Mouse (Mus musculus) heart, adult 2 months (tissue): ENCODE measurements around the gene Tmem222. TPM values are rescaled to one million over a fixed set of nuclear protein-coding genes. Genes with fewer than 3 reads are reported as not detected.

Source experiments
- DNase-seq, 2 experiments: peaks; one replicate each; pipeline ENCODE4 v3.0.0; 2021
- H3K27ac ChIP-seq: fragments of 200-600 bp; 2 replicates; pipeline ENCODE4 v1.8.1; 2022
- H3K27me3 ChIP-seq: fragments of 200-500 bp; 2 replicates; pipeline ENCODE4 v1.6.1; 2012; ENCODE audit warnings: mild to moderate bottlenecking, low read length, inconsistent platforms, mixed read lengths; ENCODE audit not compliant: control insufficient read depth, insufficient read depth
- H3K36me3 ChIP-seq: fragments of 200-500 bp; 2 replicates; pipeline ENCODE4 v1.6.1; 2012; ENCODE audit warnings: low read length, inconsistent platforms; ENCODE audit not compliant: control insufficient read depth, insufficient read depth
- H3K4me1 ChIP-seq: fragments of 200-500 bp; 2 replicates; pipeline ENCODE4 v1.6.1; 2011; ENCODE audit warnings: low read length; ENCODE audit not compliant: control insufficient read depth, insufficient read depth
- H3K4me3 ChIP-seq: fragments of 200-600 bp; 2 replicates; pipeline ENCODE4 v1.8.1; 2022
- H3K79me2 ChIP-seq: fragments of 200-500 bp; replicated peaks from 2 replicates; pipeline ENCODE4 v1.6.1; 2012; ENCODE audit warnings: mild to moderate bottlenecking, inconsistent platforms, low read length, moderate library complexity, mixed read lengths; ENCODE audit not compliant: control insufficient read depth, insufficient read depth
- H3K9ac ChIP-seq: fragments of 200-500 bp; 2 replicates; pipeline ENCODE4 v1.6.1; 2012; ENCODE audit warnings: low read depth, mild to moderate bottlenecking, control low read depth, inconsistent platforms, low read length, mixed read lengths
- CTCF ChIP-seq: fragments of 200-600 bp; IDR thresholded peaks from 2 replicates; pipeline ENCODE4 v1.8.1; 2022; ENCODE audit warnings: antibody characterized with exemption, mild to moderate bottlenecking, moderate library complexity
- EP300 ChIP-seq: fragments of 200-500 bp; IDR thresholded peaks from 2 replicates; pipeline ENCODE4 v1.6.1; 2011; ENCODE audit warnings: low read depth, low read length, control low read depth; ENCODE audit not compliant: insufficient read depth
- POLR2A ChIP-seq: fragments of 200-500 bp; IDR thresholded peaks from 2 replicates; pipeline ENCODE4 v1.6.1; 2011; ENCODE audit warnings: mild to moderate bottlenecking, low read depth, low read length, control low read depth; ENCODE audit not compliant: insufficient read depth
- WGBS: fragments of 180-500 bp; shearing (Covaris S2); methylation state at CpG from one replicate; pipeline ENCODE4 v1.1.7; 2018; 5-methylcytosine and 5-hydroxymethylcytosine counted together
- intact Hi-C: fragments of 180-260 bp; cut with DNase I; formaldehyde crosslinking; loops from one replicate; pipeline ENCODE4 v1.15.1; 2025
- polyA plus RNA-seq: library from polyadenylated mRNA; depleted of rRNA; stranded (reverse); fragments of >200 nt; gene quantifications from 2 replicates; pipeline ENCODE4 v1.2.3, GENCODE M21; 2012
- total RNA-seq, 2 experiments: library from RNA; stranded (reverse); gene quantifications; 2 replicates each; pipeline ENCODE4 v1.2.3; 2021

The Tmem222 gene
- total and polyA plus RNA-seq, 3 experiments: 31.9 to 48.3 (median 33.9) TPM

DNA sequence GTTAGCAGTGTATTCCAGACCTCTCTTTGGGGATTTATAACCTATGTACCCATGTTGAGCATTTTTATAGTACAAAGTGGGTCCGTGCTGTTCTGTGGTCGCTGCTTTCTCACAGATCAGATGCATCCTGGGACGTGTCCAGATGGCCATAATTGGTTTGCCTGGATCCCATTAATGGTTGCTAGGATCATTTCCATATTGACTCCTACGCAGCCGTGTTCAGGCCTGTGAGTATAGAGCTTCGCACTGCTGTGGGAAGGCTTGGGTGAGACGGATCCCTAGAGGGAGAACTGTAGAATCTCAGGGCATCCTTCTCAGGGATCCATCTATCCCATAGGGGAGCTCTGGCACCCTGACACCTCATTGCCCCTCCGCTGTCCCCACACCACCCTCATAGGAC, 48.0 kb downstream of the Tmem222 start:
- H3K9ac ChIP-seq: no peak overlapping the region
- intact Hi-C loops: no loop called here
- no peaks in the 10 kb centered on the region for H3K79me2 ChIP-seq
- H3K4me3 ChIP-seq: no peak overlapping the region
- no peaks in the 10 kb centered on the region for H3K36me3 ChIP-seq
- TF ChIP-seq CTCF (no peak), POLR2A (no peak), EP300 (no peak)
- WGBS: 86% methylated on average over 8 of the region's 8 CpGs
- no peaks in the 10 kb centered on the region for H3K4me1 ChIP-seq
- H3K27me3 ChIP-seq: no peaks in the 10 kb centered on the region
- no peak overlapping the region for H3K27ac ChIP-seq
- no peak for DNase-seq

DNA sequence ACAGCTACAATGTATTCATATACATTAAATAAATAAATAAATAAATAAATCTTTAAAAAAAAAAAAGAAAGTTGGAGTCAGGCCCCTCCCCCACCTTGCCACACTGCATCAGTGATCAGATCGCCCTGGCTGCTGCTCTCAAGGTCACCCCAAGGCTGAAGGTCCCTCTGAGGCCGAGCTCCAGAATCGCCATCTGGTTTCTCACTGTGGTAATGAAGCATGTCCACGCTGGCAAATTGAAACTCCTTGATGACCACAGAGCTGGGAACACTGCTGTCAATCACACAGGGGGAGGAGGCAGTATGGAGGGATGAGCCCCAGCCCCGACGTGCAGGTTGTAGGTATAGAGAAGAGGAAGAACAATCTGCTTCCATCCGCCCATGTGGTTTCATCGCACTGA, 50.0 kb downstream of the Tmem222 start:
- Histone ChIP-seq H3K4me3 (no peak overlapping the region), H3K4me1 (no peaks in the 10 kb centered on the region), H3K36me3 (no peaks in the 10 kb centered on the region), H3K27me3 (no peaks in the 10 kb centered on the region), H3K27ac (no peak overlapping the region), H3K79me2 (no peaks in the 10 kb centered on the region), H3K9ac (no peak overlapping the region)
- intact Hi-C loops: no loop called here
- no peak for DNase-seq
- no peak for TF ChIP-seq EP300
- no peak for TF ChIP-seq POLR2A
- TF ChIP-seq CTCF: no peak
- 76% methylated on average over 8 of the region's 8 CpGs for WGBS

DNA sequence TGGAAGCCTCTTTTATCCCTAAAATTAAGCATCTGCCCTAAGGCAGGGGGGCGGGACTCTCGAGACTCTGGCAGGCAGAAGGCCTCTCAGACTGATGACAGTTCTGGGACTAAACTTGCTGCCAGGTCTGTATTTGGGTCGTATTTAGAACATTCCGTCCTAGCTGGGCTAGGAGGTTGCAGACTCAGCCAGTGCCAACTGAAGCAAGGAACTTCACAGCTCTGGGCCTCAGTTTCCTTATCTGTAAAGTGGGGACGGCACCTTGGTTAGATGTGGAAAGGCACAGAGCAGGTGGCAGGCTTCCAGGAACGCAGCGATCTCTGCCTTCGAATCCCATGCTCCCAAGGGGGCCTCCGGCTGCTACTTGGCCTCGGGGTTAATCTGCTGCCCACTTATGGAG, 51.5 kb downstream of the Tmem222 start:
- Histone ChIP-seq H3K27ac (no peak overlapping the region; the same call in 1 of the 2 replicates), H3K27me3 (no peaks in the 10 kb centered on the region), H3K79me2 (no peaks in the 10 kb centered on the region), H3K4me1 (no peaks in the 10 kb centered on the region), H3K9ac (no peak overlapping the region), H3K4me3 (no peak overlapping the region), H3K36me3 (no peaks in the 10 kb centered on the region)
- intact Hi-C loops: no loop called here
- TF ChIP-seq POLR2A (no peak), EP300 (peak; percentile 60; the same call in 1 of the 2 replicates)
- 47% methylated on average over 10 of the region's 10 CpGs for WGBS
- DNase-seq: peak; percentile 49 to 59

DNA sequence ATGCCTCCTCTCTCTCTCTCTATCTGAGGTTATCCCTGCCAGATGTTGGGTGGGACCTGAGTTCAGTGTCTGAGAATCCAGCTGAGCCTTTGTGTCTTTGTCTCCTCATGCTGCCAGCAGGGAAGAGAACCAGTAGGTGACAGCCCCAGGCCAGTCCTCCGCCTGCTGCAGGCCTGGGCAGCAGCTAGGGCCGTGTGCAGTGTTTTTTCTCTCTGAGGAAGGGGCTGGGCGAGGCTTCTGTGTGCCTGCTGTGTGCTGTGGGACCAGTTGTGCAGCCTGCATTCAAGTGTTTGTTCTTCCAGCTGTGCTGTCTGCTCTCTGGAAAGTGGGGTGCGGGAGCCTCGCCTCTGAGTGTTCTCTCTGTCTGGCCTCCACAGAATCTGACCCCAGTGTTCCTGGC, 53.7 kb downstream of the Tmem222 start:
- Histone ChIP-seq H3K4me1 (no peaks in the 10 kb centered on the region), H3K4me3 (no peak overlapping the region), H3K36me3 (no peaks in the 10 kb centered on the region), H3K9ac (no peak overlapping the region), H3K27ac (no peak overlapping the region), H3K79me2 (no peaks in the 10 kb centered on the region), H3K27me3 (no peaks in the 10 kb centered on the region)
- TF ChIP-seq EP300 (no peak), POLR2A (no peak), CTCF (no peak)
- intact Hi-C loops: no loop called here
- WGBS: 81% methylated on average over 5 of the region's 5 CpGs
- no peak for DNase-seq

DNA sequence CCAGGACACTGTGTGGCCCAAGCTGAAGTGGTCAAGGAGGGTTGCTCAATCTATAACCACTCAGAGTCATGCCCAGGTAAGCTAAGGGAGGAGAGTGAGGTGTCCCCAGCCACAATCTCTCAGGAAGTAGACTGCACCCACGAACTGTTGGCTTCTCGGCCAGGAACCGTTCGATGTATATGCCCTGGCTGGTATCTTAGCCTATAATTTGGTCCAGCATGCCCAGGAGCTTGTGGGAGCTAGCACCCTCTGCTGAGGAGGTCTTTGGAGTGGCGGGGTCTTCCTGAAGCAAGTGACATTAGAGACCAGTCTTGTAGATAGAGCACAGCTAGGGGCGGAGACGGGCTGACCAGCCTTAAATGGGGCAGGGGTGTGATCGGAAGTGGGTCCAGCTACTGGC, 55.9 kb downstream of the Tmem222 start:
- Histone ChIP-seq H3K27ac (no peak overlapping the region), H3K4me1 (no peaks in the 10 kb centered on the region; the same call in 1 of the 2 replicates), H3K9ac (no peak overlapping the region), H3K4me3 (no peak overlapping the region), H3K27me3 (no peaks in the 10 kb centered on the region), H3K36me3 (no peaks in the 10 kb centered on the region), H3K79me2 (no peaks in the 10 kb centered on the region)
- TF ChIP-seq POLR2A: no peak
- 87% methylated on average over 8 of the region's 8 CpGs for WGBS
- intact Hi-C loops: no loop called here
- no peak for DNase-seq

DNA sequence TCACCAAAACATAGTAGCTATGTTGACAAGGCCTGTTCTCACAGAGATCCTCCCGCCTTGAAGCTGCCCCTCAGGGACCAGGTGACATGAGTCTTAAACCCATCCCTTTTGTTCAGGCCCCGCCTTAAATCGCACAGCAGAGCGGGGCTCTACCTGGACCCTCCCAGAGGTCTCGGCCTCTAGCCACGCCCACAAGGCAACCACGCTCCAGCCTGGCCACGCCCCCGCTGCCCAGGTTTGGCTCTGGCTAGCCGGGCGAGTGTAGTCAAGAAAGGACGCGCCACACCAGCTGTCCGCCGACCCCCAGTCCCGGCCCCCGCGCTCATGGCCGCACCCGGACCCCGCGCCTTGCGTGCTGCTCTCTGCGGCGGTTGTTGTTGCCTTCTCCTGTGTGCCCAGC, 56.9 kb downstream of the Tmem222 start:
- no peaks in the 10 kb centered on the region for H3K36me3 ChIP-seq
- intact Hi-C loops: no loop called here
- H3K4me3 ChIP-seq: no peak overlapping the region
- 0 out of 2 replicates have a peak overlapping the region, but pooled peaks have one; percentile 10 for H3K9ac ChIP-seq
- 14% methylated on average over 25 of the region's 25 CpGs for WGBS
- H3K27me3 ChIP-seq: no peaks in the 10 kb centered on the region
- H3K27ac ChIP-seq: no peak overlapping the region
- DNase-seq: no peak
- H3K4me1 ChIP-seq: no peaks in the 10 kb centered on the region; the same call in 1 of the 2 replicates
- TF ChIP-seq CTCF (no peak), POLR2A (no peak), EP300 (no peak)
- H3K79me2 ChIP-seq: no peaks in the 10 kb centered on the region

GRCm38 (mm10) chr4:133218745-133219144, 58.8 kb downstream of the Tmem222 start:
- DNase-seq: no peak
- Histone ChIP-seq H3K27me3 (no peaks in the 10 kb centered on the region), H3K79me2 (no peaks in the 10 kb centered on the region), H3K27ac (no peak overlapping the region), H3K4me3 (no peak overlapping the region), H3K36me3 (no peaks in the 10 kb centered on the region), H3K9ac (no peak overlapping the region), H3K4me1 (no peaks in the 10 kb centered on the region; the same call in 1 of the 2 replicates)
- intact Hi-C loops: loop anchor here (5.0 kb wide), 1 partner anchor 271 kb away; no protein-coding TSS in a partner anchor
- WGBS: 87% methylated on average over 3 of the region's 3 CpGs
- no peak for TF ChIP-seq CTCF
- no peak for TF ChIP-seq POLR2A
- no peak for TF ChIP-seq EP300
